Mouse (Mus musculus): ENCODE results near the gene Slc9a5. TPM values are rescaled to one million over a fixed set of nuclear protein-coding genes. Genes with fewer than 3 reads are reported as not detected.

The Slc9a5 gene
- polyA plus RNA-seq, 2 experiments from 2014 or later = 0.16 TPM; not detected in 1

DNA sequence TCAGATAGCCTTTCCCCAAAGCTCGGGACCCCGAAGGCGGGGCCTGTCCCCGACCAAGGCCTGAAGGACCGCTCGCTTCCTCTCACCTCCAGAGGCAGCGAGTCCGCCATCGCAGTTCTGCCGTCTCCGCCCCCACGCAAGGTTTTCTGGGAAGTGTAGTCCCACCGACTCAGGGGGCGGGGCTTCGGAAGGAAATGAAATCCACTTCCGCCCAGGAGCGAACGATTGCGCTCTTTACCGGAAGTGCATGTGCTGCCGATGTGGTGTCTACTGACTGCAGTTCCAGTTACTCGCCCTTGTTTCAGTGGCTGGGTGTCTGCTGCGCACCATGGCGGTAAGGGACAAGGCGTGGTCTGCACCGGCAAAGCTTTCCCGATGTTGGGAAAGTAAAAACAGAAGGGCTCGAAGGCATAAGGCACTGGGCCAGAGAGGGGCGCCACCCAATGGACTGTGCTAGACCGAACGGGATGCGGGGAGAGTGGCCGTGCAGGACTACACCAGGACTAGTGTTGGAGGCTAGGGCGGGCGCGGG, 22.4 kb upstream of the Slc9a5 start, which contains the start of the genes Lrrc29 and Tmem208:
TSS of gene Lrrc29 (minus strand) at position 138 of the 532 bp plus-strand sequence.
TSS of gene Tmem208 (plus strand) at position 214 of the 532 bp plus-strand sequence.
- ATAC-seq = peak; percentile 99

DNA sequence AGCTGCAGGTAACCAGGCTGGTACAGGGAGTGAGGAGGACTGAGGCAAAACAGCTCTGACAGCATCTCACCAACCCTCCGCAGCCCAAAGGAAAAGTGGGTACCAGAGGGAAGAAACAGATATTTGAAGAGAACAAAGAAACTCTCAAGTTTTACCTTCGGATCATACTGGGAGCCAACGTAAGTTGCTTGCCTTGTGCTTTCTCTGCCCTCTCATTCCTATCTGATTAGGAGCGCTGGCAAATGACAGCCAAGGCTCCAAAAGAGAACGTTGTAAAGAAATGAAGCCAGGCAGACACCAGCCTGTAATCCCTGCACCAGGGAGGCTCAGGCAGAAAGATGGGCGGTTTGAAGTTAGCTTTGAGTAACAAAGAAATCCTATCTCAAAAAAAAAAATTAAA, 21.7 kb upstream of the Slc9a5 start:
- ATAC-seq = no peak

DNA sequence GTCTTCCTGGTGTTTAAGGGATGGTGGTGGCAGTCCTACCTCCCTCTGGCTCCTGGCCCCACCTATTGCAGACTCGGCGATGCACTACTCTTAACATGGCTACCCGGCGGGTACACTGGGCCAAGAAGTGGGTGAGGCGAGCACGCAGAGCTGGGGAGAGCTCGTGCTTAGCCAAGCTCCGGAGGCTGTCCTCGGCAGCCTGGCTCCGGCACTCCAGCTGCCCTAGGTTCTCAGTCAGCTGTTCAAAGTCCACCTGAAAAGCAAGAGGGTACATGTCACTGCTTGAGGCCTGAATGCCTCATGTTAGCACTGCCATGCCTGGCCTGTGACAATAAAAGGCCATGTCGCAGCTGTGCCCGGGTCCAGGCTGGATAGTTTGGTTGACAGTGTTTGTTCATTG, 18.3 kb upstream of the Slc9a5 start:
- ATAC-seq = no peak

DNA sequence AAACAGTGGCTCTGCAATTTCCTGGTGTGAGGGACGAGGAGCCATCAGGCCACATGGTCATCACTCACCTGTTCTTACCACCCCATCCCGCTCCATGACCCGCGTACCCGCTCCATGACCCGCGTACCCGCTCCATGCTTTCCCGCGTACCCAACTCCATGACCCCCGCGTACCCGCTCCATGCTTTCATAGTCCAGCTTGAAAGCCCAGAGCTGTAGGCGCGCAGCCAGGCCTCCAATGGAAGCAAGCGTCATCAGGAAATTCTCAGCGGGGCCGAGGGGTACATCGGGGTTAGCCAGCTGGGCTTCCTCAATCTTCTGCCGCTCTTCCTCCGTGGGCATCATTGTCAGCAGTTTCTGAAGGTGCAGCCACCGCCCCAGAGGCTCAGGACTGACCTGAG, 17.2 kb upstream of the Slc9a5 start:
- no peak for ATAC-seq

DNA sequence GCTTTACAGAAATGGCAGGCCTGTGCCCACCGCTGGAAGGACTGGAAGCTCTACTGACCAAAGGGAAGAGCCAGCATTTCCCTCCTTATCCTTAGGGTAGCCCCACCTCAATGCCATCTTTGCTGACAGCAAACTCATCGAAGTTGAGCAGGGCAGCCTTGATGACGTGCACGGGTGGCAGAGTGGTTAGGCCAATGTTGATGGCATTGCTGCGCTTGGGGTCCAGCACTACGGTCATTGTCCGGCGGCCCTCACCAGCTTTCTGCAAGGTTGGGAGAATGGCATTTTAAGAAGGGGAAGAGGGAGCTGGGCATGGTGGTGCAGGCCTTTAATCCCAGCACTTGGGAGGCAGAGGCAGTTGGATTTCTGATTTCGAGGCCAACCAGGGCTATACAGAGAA, 16.7 kb upstream of the Slc9a5 start:
- ATAC-seq = no peak

DNA sequence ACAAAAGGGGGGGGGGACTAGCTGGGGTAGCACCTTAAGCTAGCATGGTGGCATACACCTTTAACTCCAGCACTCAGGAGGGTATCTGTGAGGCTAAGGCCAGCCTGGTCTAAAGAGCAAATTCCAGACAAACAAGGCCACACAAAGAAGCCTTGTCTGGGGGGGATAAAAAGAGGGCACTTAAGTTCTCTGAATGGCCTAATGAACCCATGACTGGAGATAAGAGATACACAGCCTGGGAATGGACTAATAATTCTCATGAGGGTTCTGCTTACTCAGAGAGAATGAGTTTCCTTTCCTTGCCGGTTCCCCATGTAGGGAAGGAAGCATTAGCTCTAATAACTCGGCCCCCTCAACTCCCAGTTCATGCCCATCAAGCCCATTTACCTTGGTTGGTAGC, 16.1 kb upstream of the Slc9a5 start:
- no peak for ATAC-seq

DNA sequence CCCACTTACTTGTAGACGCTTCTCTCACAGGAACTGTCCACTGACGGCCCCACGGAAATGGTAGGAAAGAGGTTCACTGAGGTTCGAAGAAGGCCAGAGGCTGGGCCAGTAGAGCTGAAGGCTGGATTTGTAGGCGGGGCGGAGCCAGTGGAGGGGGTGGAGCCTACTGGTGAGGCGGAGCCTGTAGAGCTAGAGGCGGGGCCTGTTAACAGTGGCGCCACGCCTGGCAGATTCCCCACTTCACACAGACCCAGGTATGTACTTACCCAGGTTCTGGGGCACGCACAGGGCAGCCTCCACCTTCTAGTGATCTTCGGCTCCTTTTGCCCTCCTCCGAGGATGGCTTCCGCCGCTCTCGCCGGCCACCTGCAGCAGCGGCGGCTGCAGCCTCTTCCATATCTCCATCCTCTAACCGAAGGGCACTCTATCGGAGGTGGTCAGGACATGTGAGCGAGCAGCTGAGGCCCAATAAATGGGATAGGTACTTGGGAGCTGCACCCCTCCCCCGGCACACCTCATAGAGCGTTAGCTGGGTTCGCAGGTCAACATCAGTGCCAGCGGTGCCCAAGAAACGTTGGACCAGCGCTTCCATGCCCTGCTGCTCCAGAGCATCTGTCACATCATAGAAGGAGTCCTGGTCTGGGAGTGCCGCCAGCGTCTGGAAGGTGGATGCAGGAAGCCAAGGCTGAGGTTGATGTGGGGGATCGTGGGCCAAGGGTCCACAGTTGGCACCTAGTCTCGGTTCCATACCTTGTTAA, 12.1 kb upstream of the Slc9a5 start:
- no peak for ATAC-seq

DNA sequence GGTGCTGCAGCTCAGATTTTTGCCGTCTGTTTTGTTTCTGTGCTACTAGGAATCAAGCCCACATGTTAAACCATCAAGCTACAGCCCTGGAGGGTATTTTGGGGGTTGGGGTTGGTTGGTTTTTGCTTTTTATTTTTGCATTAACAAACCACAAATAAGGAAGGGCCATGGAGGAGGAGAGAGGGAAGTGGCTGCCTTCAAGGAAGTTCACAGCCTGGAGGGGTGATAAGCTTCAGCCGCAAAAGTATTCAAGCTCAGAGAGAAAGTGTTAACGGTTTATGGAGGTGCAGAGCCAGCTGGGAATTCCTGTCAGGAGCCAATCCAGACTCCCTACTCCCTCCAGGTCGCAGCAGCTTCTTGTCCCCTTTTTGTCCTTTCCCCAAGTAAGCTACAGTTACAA, 9.7 kb upstream of the Slc9a5 start:
- ATAC-seq = no peak

DNA sequence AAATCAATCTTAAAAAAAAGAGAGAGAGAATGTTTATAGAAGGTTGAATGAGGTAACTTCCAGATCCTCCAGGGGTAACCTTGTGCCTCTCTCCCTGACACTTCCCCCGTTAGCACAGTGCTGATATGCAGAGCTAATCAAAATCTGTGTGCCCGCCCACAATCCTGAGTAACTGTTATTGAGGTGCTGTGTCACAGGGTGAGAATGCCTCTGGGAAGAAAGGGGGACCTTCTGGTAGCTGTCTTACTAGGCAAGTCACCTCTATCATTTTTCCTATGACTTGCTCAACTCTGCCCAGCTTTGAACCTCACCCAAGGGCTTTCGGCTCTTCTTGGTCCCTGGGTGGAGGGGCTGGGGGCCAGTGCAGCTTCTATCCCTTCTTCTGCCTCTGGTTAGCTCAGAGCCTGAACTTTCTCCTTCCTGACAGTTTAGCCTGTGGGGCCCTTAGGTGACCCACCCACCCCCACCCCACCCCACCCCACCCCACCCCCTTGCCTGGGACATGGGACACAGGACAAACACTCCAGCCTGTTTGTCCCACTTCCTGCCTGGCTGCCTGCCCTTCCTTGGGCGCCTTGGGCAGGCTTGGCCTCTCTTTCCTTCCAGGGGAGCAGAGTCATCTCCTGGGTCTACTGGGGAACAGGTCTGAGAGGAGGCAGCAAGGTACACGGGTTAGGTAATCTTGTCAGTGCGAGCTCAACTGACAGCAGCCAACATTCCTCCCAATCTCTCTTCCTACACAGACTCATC, 8.6 kb upstream of the Slc9a5 start:
- ATAC-seq = no peak

DNA sequence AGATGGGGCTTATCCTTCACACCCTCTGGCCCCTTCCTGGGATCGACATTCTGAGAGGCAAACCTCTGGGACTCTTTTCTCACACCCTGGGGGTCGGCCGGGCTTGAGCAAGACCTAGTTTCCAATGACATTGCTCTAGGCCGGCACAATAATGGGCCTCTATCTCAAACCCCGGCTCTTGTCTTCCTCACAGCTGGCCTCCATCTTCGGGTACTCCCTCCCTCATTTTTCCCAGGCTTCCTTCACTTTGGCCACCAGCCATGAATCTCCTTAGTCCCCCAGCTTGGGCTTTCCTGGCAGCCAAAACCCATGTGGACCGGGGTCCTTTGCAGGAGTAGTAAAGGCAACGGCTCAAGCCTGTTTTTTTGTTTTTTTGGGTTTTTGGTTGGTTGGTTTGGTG, 7.2 kb upstream of the Slc9a5 start:
- ATAC-seq = no peak

DNA sequence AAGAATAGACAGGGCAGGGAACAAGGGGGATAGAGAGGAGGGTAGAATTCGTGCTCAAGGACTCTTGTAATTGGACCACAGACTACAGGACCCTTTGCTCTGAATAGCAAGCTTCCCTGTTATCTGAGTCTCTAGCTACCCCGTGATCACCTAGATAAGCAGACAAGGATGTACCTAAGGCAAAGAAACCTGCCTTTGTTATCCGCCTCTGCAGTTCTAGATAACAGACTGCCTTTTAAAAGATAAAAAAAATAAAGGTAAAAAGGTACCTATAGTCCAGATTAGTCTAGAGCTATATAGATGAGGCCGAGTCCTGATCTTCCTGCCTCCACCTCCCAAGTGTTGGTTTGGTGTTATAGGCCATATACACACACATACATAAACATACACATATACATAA, 5.9 kb upstream of the Slc9a5 start:
- ATAC-seq = no peak

DNA sequence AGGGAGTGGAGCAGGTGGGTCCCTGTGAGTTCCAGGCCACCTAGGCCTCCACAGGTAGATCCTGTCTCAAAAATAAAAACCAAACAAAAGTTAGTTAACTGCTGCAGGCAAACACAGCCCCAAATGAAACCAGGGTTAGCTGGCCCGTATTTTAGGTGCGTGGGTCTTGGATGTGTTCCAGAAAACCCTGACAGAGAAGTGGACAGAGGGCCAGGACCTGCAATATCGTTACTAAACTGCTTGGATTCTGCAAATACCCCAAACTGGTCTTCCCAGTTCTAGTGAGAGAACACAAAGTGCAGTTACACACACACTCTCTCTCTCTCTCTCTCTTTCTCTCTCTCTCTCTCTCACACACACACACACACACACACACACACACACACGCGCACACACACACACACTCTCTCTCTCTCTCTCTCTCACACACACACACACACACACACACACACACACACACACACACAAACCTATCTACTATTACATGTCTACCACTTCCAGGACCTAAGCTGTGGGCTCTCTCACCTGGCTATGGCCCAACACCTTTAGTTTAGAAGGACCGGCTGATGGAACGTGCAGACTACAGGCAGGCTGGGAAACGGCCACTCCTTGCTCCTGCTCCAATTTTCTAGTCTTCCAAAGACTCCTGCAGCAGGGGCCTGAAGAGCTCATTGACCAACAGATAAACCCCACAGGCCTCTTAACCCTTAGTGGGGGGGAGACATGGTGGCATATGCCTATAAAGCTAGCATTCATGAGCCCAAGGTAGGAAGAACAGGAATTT, 4.7 kb upstream of the Slc9a5 start:
- ATAC-seq = no peak

DNA sequence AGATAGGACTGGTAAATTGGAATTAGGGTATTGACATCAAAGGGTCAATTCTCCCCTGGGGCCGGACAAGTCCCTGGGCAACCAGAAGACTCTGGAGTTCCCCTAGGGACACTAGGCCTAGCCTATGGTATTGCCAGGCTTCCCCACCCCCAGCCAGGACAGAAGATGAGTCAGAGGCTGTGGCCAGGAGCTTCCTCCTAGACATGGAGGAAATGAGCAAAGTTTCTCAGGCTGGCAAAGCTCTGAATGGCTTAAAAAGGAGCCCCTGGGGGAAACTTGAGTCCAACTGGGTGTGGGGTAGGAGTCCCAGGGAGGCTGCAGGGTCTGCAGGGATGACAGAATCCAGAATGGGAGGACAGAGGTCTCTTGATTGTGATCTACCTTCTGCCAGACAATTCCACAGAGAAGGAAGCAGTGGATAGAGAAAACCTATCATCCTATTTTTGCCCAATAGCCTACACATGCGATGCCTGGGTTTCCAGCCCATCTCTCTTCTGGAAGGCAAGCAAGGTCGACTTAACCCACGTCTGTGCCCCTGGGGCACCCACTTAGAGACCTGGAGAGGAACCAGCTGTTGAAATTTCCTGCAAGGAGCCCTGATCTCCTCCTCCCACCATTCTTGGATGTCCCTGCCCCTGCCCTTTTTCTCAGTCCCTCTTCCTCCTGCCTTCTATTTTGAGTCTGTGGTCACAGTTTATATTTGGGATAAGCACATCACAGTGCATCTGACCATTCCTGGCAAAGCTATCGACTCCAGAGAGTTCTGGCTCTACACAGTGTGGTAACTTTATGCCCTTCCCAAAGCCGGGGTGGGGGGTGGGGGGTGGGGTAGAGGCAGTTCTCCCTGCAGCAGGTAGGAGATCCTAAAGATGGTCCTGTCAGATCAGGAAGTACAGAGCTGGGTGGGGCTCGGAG, 3.3 kb upstream of the Slc9a5 start:
- ATAC-seq = no peak

DNA sequence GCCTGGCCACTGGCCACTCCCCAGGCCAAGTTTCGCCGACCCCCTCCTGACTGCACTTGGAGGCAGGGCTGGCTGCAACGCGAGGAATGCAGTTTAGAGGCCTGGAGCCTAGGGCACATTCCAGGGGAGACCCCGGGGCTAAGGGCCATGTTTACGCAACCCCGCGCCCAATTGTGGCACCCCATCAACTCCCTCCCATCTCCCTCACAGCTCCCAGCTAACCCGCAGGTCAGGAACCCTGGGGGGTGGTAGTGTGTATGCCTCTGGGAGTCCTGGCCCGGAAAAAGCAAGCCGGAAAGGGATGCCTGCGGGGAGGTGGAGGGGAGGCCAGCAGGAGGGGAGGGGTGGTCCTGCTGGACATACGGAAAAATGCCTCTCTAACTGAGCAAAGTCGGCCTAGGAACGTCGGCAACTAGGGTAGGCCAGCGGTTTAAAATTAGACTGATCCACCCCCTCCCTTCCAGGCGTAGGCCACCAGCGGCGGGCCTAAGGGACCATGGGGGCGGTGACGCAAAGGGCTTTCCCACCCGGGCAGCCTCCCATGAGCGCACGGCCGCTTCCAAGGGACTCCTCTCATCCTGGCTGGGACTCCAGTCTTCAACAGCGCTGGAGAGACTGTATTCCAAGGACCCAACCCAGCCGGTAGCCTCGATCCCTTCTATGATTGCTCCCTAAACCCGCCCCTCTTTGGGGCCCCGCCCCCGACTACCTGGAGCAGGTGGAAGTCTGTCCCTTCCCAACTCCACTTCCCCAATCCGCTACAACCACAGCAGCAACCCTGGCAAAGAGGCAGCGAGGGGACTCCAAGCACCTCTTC, 1.8 kb upstream of the Slc9a5 start:
- no peak for ATAC-seq

DNA sequence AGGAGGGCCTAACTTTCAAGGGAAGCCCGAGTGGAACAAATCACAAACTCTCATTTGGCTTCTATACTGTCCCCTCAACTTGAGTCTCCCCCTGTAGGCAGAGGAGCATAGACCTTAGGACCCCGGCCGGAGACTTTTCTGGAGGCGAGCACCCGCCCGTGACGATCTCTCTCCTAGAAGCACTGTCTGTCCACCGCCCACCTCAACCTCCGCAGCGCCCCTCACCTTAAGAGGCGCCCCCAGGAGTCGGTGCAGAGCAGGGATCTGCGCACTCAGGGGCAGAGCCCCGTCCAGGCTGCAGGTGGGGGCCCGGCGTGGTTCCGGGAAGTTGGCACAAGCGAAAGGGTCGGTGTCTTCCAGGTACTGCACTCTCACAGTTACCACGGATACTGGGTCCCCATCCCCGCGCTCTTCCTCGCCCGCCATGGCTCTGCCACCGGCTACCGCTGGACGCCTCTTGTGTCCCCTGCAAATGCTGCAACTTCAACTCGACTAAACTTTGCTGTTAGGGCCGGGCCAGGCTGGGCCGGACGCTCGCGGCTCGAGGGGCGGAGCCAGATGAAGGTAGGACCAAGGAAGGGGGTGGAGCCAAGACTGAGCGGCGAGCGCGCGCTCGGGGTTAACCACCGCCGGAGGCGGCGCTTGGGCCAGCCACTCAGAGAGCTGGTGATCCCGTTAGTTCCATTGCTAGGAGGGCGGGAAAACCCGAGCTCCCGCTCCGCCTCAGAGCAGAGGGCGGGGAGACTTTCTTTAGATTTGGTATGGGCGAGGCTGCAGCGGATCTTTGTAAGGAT, 1.0 kb upstream of the Slc9a5 start, which contains the start of gene Fhod1:
TSS of gene Fhod1 (minus strand) at position 526 of the 794 bp plus-strand sequence.
- ATAC-seq = peak; percentile 90

DNA sequence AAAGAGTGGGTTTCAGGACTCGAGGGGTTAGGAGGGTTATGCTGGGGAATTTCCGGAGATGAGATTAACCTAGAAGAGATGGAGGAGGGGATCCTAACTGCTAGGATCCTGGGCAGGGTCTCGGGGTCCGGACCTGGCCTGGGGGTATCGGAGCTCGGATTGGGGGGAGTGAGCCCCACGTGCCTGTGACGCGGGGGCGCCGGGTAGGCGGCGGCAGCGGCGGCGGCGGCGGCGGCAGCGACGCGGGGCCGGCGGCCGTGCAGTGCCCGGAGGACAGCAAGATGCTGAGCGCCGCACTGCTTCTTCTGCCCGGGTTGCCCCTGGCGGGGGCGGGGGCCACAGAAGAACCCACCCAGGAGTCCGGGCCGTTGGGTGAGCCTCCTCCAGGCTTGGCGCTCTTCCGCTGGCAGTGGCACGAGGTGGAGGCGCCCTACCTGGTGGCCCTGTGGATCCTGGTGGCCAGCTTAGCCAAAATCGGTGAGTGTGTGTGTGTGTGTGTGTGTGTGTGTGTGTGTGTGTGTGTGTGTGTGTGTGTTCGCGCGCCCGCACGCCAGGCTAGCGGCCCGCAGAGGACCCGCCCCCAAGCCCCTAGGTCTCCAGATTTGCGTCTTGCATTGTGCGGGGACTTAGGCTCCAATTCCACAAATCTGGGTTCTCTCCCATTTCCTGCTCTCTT, 591 bp downstream of the Slc9a5 start:
- ATAC-seq = no peak

DNA sequence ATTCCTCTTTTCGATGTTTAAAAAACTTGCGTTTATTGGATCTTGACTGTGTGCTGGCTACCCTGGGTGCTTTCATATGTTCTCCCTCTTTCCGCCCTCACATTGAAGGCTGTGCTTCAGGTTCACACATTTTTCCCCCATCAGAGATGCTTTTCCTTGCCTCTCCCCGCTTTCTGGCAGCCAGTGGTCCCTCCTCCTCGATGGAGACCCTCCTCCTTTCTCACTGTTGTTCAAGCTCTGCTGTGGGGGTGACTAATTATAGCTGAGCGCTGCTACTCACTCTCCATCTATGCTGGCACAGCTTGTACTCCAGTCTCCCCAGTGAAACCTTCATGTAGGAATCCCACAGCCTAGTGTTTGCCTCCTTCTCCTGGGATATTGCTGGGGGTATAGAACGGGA, 1.5 kb downstream of the Slc9a5 start:
- no peak for ATAC-seq

DNA sequence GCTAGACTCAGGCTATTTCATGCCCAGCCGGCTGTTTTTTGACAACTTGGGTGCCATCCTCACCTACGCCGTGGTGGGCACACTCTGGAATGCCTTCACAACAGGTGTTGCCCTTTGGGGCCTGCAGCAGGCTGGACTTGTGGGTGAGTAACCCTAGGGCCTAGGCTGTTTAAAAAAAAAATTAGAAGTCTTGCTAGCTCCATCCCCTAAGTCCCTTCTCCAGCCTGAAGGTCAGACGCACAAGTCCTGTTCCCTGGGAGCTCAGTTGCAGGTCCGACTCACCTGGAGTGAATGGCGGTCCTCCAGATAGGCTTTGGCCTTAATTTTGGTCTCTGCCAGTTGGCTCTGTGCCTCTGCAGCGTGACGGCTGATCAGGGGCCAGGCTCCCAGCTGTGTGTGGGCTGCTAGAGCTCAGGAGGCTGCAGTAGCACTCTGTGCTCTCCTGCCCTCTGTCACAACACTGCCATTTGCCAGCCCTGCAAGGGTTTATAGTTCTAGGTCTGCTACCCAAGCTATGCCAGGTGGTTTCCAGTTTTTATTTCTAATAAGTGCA, 5.0 kb downstream of the Slc9a5 start:
- ATAC-seq = no peak

DNA sequence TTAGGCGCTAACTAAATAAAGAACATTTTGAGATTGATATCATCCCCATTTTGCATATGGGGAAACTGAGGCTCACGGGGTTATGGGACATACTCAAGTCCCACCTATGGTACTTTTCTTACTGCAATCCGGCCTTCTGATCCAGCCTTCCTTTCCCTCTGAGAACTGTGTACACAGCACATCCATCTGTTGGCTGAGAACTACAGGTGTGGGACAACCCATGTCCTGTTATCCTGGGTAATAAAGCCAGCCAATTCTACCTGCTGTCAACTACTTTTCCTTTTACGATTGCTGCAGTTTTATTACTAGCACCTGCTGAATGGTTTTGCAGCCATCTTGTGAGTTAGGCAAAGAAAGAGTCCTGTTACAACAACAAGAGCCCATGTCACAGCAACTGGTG, 5.9 kb downstream of the Slc9a5 start:
- no peak for ATAC-seq
